9 mouse cellular contexts compared by ENCODE assay signal in genomic region chr6:39562166-39563015, GRCm38 (mm10). TPM values are rescaled to one million over a fixed set of nuclear protein-coding genes. Genes with fewer than 3 reads are reported as not detected.
DNase-seq lines count a peak whose midpoint lies in the region; ATAC-seq and TF ChIP-seq lines count a peak whose summit lies in the region.
"Had no signal": no experiment of that assay in that cellular context is flagged by ENCODE, and none has a peak within 500 bp of the region (broad histone marks: within the 10 kb centered on the region; RNA-seq: fewer than 3 reads in every experiment).

No protein-coding gene starts in this region.

- no peaks in the 10 kb centered on the region for H3K79me2 ChIP-seq in CH12.LX (replicated peaks; ENCODE audit: control insufficient read depth, extremely low read depth, insufficient read depth, poor library complexity, severe bottlenecking)

- peak; percentile 94 for TF ChIP-seq RAD21 in CH12.LX (IDR thresholded peaks at IDR 0.05; ENCODE audit: low read depth, low read length)

- TF ChIP-seq POLR2A in CH12.LX (IDR thresholded peaks at IDR 0.05; ENCODE audit: low read depth, low read length): no peak

- no peaks in the 10 kb centered on the region for H3K36me3 ChIP-seq in CH12.LX (replicated peaks in 1 of 2; ENCODE audit: control insufficient read depth in 1 of 2, insufficient read depth in 1 of 2, low read length in 1 of 2)
- H3K36me3 ChIP-seq in forebrain, embryonic 10.5 days (replicated peaks): no peaks in the 10 kb centered on the region
- H3K36me3 ChIP-seq in heart, embryonic 15.5 days: no peaks in the 10 kb centered on the region
- H3K36me3 ChIP-seq in liver, embryonic 11.5 days (ENCODE audit: control insufficient read depth, insufficient read depth, low read length): no peaks in the 10 kb centered on the region
- no peaks in the 10 kb centered on the region for H3K36me3 ChIP-seq in stomach, embryonic 15.5 days

- no peak overlapping the region for H3K9ac ChIP-seq in CH12.LX (ENCODE audit: insufficient read depth, low read depth)
- no peak overlapping the region for H3K9ac ChIP-seq in heart, embryonic 15.5 days
- H3K9ac ChIP-seq in liver, embryonic 11.5 days (ENCODE audit: low read depth, low read length): no peak overlapping the region
- no peak overlapping the region for H3K9ac ChIP-seq in stomach, embryonic 15.5 days

- H3K4me3 ChIP-seq in CH12.LX (replicated peaks in 1 of 3; ENCODE audit: low read depth in 2 of 3, low read length in 2 of 3, poor library complexity in 1 of 3): no peak overlapping the region
- peak overlapping the region; percentile 27 for H3K4me3 ChIP-seq in forebrain, embryonic 10.5 days
- peak overlapping the region; percentile 28 for H3K4me3 ChIP-seq in heart, embryonic 15.5 days
- peak overlapping the region; percentile 30 for H3K4me3 ChIP-seq in liver, embryonic 11.5 days (ENCODE audit: low read depth, low read length)
- peak overlapping the region; percentile 22 for H3K4me3 ChIP-seq in stomach, embryonic 15.5 days (replicated peaks)

- WGBS in forebrain, embryonic 10.5 days: 21% methylated on average over 23 of the region's 23 CpGs
- WGBS in heart, embryonic 15.5 days: 11% methylated on average over 23 of the region's 23 CpGs
- WGBS in liver, embryonic 11.5 days: 16% methylated on average over 23 of the region's 23 CpGs
- 18% methylated on average over 23 of the region's 23 CpGs for WGBS in stomach, embryonic 15.5 days

- in situ Hi-C loops in CH12.LX (cut with MboI; ENCODE audit: low pct_ligation_motif_present, low pct_unique_long_range_greater_than_20kb, low sequenced_read_pairs): loop anchor here (10.0 kb wide), 1 partner anchor 222 kb away; no protein-coding TSS in a partner anchor

- peaks cover 0 to 11% of the 10 kb centered on the region in 2 experiments; a peak in 2 of 4 replicates for H3K4me1 ChIP-seq in CH12.LX (ENCODE audit: control insufficient read depth in 1 of 2, insufficient read depth in 2 of 2)
- H3K4me1 ChIP-seq in forebrain, embryonic 10.5 days: peaks cover 24% of the 10 kb centered on the region
- peaks cover 20% of the 10 kb centered on the region for H3K4me1 ChIP-seq in heart, embryonic 15.5 days (replicated peaks)
- peaks cover 8% of the 10 kb centered on the region; the same call in 1 of the 2 replicates for H3K4me1 ChIP-seq in liver, embryonic 11.5 days (replicated peaks; ENCODE audit: control insufficient read depth, insufficient read depth, low read length)
- H3K4me1 ChIP-seq in stomach, embryonic 15.5 days: peaks cover 13% of the 10 kb centered on the region

- H3K27ac ChIP-seq in CH12.LX (ENCODE audit: insufficient read depth, low read depth): no peak overlapping the region
- no peak overlapping the region; the same call in 1 of the 2 replicates for H3K27ac ChIP-seq in forebrain, embryonic 10.5 days
- no peak overlapping the region for H3K27ac ChIP-seq in heart, embryonic 15.5 days
- H3K27ac ChIP-seq in liver, embryonic 11.5 days (ENCODE audit: low read depth, low read length): no peak overlapping the region
- H3K27ac ChIP-seq in stomach, embryonic 15.5 days: no peak overlapping the region

- peak; percentile 58 to 97 for TF ChIP-seq CTCF in CH12.LX (conservative IDR thresholded peaks at IDR 0.05 in 1 of 2, IDR thresholded peaks at IDR 0.05 in 1 of 2; ENCODE audit: low read depth in 2 of 2, low read length in 2 of 2)

- peak; percentile 88 for DNase-seq in CH12.LX (ENCODE audit: extremely low read depth)
- peak; percentile 94 for DNase-seq in c-Kit-positive CD71-negative TER-119-negative erythroid progenitor cells, embryonic 14.5 days (ENCODE audit: low read depth)
- peak; percentile 79 for DNase-seq in forebrain, embryonic 10.5 days (ENCODE audit: extremely low spot score, low spot score)
- peak; percentile 89 for DNase-seq in kidney, postnatal 14 days
- DNase-seq in liver, embryonic 11.5 days (ENCODE audit: low spot score): peak; percentile 67
- DNase-seq in naive thymus-derived CD4-positive, alpha-beta T cell, adult 2 months (ENCODE audit: low read depth): peak; percentile 88

- peaks cover 7% of the 10 kb centered on the region for H3K27me3 ChIP-seq in CH12.LX (replicated peaks)
- peaks cover 5% of the 10 kb centered on the region for H3K27me3 ChIP-seq in forebrain, embryonic 10.5 days (ENCODE audit: poor library complexity, severe bottlenecking)
- no peaks in the 10 kb centered on the region for H3K27me3 ChIP-seq in heart, embryonic 15.5 days
- peaks cover 13% of the 10 kb centered on the region for H3K27me3 ChIP-seq in liver, embryonic 11.5 days (replicated peaks; ENCODE audit: control insufficient read depth, insufficient read depth, low read length)
- H3K27me3 ChIP-seq in stomach, embryonic 15.5 days (replicated peaks): no peaks in the 10 kb centered on the region

- dilution Hi-C loops in CH12.LX (cut with MboI; ENCODE audit: extremely low pct_ligation_motif_present, extremely low pct_unique_long_range_greater_than_20kb, low sequenced_read_pairs): loop anchor here (25.0 kb wide), 1 partner anchor 100 kb away; no protein-coding TSS in a partner anchor

- no peak for TF ChIP-seq EP300 in CH12.LX (IDR thresholded peaks at IDR 0.05; ENCODE audit: low read length)

- no peak overlapping the region for H3K4me2 ChIP-seq in CH12.LX (ENCODE audit: insufficient read depth, low read depth, poor library complexity, severe bottlenecking)
- H3K4me2 ChIP-seq in heart, embryonic 15.5 days: peak overlapping the region; percentile 62
- peak overlapping the region; percentile 60 for H3K4me2 ChIP-seq in liver, embryonic 11.5 days
- peak overlapping the region; percentile 47 for H3K4me2 ChIP-seq in stomach, embryonic 15.5 days

- no peaks in the 10 kb centered on the region for H3K9me3 ChIP-seq in CH12.LX (replicated peaks; ENCODE audit: low read length)
- no peaks in the 10 kb centered on the region for H3K9me3 ChIP-seq in forebrain, embryonic 10.5 days
- H3K9me3 ChIP-seq in heart, embryonic 15.5 days (replicated peaks): no peaks in the 10 kb centered on the region
- H3K9me3 ChIP-seq in liver, embryonic 11.5 days (ENCODE audit: control insufficient read depth, low read length): no peaks in the 10 kb centered on the region
- no peaks in the 10 kb centered on the region for H3K9me3 ChIP-seq in stomach, embryonic 15.5 days

- peak; percentile 27; the same call in 1 of the 2 replicates for ATAC-seq in heart, embryonic 15.5 days (replicated peaks; ENCODE audit: insufficient number of reproducible peaks, insufficient read depth, low FRiP score, low read depth)
- ATAC-seq in liver, embryonic 11.5 days (replicated peaks; ENCODE audit: low FRiP score): peak; percentile 81
- peak; percentile 64; the same call in 1 of the 2 replicates for ATAC-seq in stomach, embryonic 15.5 days (ENCODE audit: insufficient read depth, low FRiP score, low read depth)

TF ChIP-seq in CH12.LX, 34 proteins besides CTCF, POLR2A, EP300 and RAD21 (continues in another document):
- TF ChIP-seq NELFE (IDR thresholded peaks at IDR 0.05; ENCODE audit: low read depth, low read length) (no peak), SMC3 (IDR thresholded peaks at IDR 0.05; ENCODE audit: low read depth, low read length) (peak; percentile 97), CHD2 (IDR thresholded peaks at IDR 0.05; ENCODE audit: low read length) (no peak), ELF1 (IDR thresholded peaks at IDR 0.05; ENCODE audit: low read depth, low read length) (no peak), ZC3H11A (IDR thresholded peaks at IDR 0.05; ENCODE audit: low read depth, low read length) (peak; percentile 76), GABPA (IDR thresholded peaks at IDR 0.05; ENCODE audit: insufficient replicate concordance, low read depth, low read length) (no peak), KAT2A (IDR thresholded peaks at IDR 0.05; ENCODE audit: insufficient replicate concordance, low read length) (no peak), HCFC1 (IDR thresholded peaks at IDR 0.05; ENCODE audit: low read depth, low read length) (no peak), USF1 (IDR thresholded peaks at IDR 0.05; ENCODE audit: low read depth, low read length) (no peak), MAZ (IDR thresholded peaks at IDR 0.05; ENCODE audit: low read depth, low read length) (no peak)

RNA-seq across cellular contexts. Expression of gene Dennd2a, which starts 4.7 kb away (rescaled TPM):
- total RNA-seq in CH12.LX (2012; rRNA removed) (8.9 and 9.1 TPM in 2 replicates), CH12.LX (2014; rRNA removed) (2.9 and 3.7 TPM in 2 replicates)
- polyA plus RNA-seq in CH12.LX (2012; ENCODE audit: insufficient read length, low read depth): 10.4 and 10.6 TPM in 2 replicates
- 32.8 and 33.4 TPM in 2 replicates for polyA plus RNA-seq in forebrain, embryonic 10.5 days (2016; fragmentation: Nextera tagmentation; extraction: Ambion mirVana)
- polyA plus RNA-seq in heart, embryonic 15.5 days (2015; fragmentation: Nextera tagmentation; extraction: Ambion mirVana): 11.9 and 14.6 TPM in 2 replicates
- 12.4 and 12.6 TPM in 2 replicates for polyA plus RNA-seq in liver, embryonic 11.5 days (2014; fragmentation: Nextera tagmentation; extraction: Ambion mirVana)
- polyA plus RNA-seq in stomach, embryonic 15.5 days (2015; fragmentation: Nextera tagmentation; extraction: Ambion mirVana): 13.4 and 15.8 TPM in 2 replicates

RNA-seq across cellular contexts. Expression of gene Adck2, which starts 11.3 kb away (rescaled TPM):
- total RNA-seq in CH12.LX (2012; rRNA removed) (10.1 and 16.5 TPM in 2 replicates), CH12.LX (2014; rRNA removed) (4.8 and 5.6 TPM in 2 replicates)
- polyA plus RNA-seq in CH12.LX (2012; ENCODE audit: insufficient read length, low read depth): 15.9 and 17.7 TPM in 2 replicates
- 19.1 and 22.1 TPM in 2 replicates for polyA plus RNA-seq in forebrain, embryonic 10.5 days (2016; fragmentation: Nextera tagmentation; extraction: Ambion mirVana)
- 18.4 and 18.9 TPM in 2 replicates for polyA plus RNA-seq in heart, embryonic 15.5 days (2015; fragmentation: Nextera tagmentation; extraction: Ambion mirVana)
- polyA plus RNA-seq in liver, embryonic 11.5 days (2014; fragmentation: Nextera tagmentation; extraction: Ambion mirVana): 20.6 and 22.8 TPM in 2 replicates
- 26.5 and 32.6 TPM in 2 replicates for polyA plus RNA-seq in stomach, embryonic 15.5 days (2015; fragmentation: Nextera tagmentation; extraction: Ambion mirVana)

RNA-seq across cellular contexts. Expression of gene Gm42420, which starts 23.2 kb away (rescaled TPM):
- 1.6 and 2.6 TPM in 2 replicates for total RNA-seq in CH12.LX (2012; rRNA removed)
- total RNA-seq in CH12.LX (2014; rRNA removed): 0.66 and 1.6 TPM in 2 replicates
- polyA plus RNA-seq in CH12.LX (2012; ENCODE audit: insufficient read length, low read depth): 2.1 and 2.2 TPM in 2 replicates
- 0.74 TPM in 1 of 2 replicates, not detected in the other for polyA plus RNA-seq in forebrain, embryonic 10.5 days (2016; fragmentation: Nextera tagmentation; extraction: Ambion mirVana)
- polyA plus RNA-seq in heart, embryonic 15.5 days (2015; fragmentation: Nextera tagmentation; extraction: Ambion mirVana): 2.0 TPM in 1 of 2 replicates, not detected in the other
- polyA plus RNA-seq in liver, embryonic 11.5 days (2014; fragmentation: Nextera tagmentation; extraction: Ambion mirVana): 2.9 and 3.5 TPM in 2 replicates
- 1.3 and 1.5 TPM in 2 replicates for polyA plus RNA-seq in stomach, embryonic 15.5 days (2015; fragmentation: Nextera tagmentation; extraction: Ambion mirVana)
- total RNA-seq: gastrocnemius, postnatal 4 days had no signal

RNA-seq across cellular contexts. Expression of gene Ndufb2, which starts 30.0 kb away (rescaled TPM):
- total RNA-seq in CH12.LX (2012; rRNA removed) (162 and 165 TPM in 2 replicates), CH12.LX (2014; rRNA removed) (154 and 225 TPM in 2 replicates)
- polyA plus RNA-seq in CH12.LX (2012; ENCODE audit: insufficient read length, low read depth): 90.9 and 96.4 TPM in 2 replicates
- polyA plus RNA-seq in forebrain, embryonic 10.5 days (2016; fragmentation: Nextera tagmentation; extraction: Ambion mirVana): 253 and 270 TPM in 2 replicates
- 546 and 708 TPM in 2 replicates for polyA plus RNA-seq in heart, embryonic 15.5 days (2015; fragmentation: Nextera tagmentation; extraction: Ambion mirVana)
- polyA plus RNA-seq in liver, embryonic 11.5 days (2014; fragmentation: Nextera tagmentation; extraction: Ambion mirVana): 311 and 331 TPM in 2 replicates
- polyA plus RNA-seq in stomach, embryonic 15.5 days (2015; fragmentation: Nextera tagmentation; extraction: Ambion mirVana): 342 and 384 TPM in 2 replicates

Comparison
In these comparisons a context has a peak if more than half of its experiments do, and no peak if none do; other contexts are left out.
1. H3K4me3 ChIP-seq: peak in forebrain, embryonic 10.5 days (single experiment), heart, embryonic 15.5 days (single experiment), liver, embryonic 11.5 days (single experiment) and stomach, embryonic 15.5 days (single experiment); none in CH12.LX (0 of 3).
2. ATAC-seq: peak in every context shown above with its lines; median percentile 81 in liver, embryonic 11.5 days; 64 in stomach, embryonic 15.5 days; 27 in heart, embryonic 15.5 days.
3. Peak in every context shown above with its lines, with median percentiles within 50 percentile points of each other: DNase-seq.